Mouse (Mus musculus) midbrain, embryonic 11.5 days (tissue): ENCODE results near the gene Cfl2. TPM values are rescaled to one million over a fixed set of nuclear protein-coding genes. Genes with fewer than 3 reads are reported as not detected.
"Not testable (repeated sequence)": the region's sequence is repeated elsewhere in the genome, so short reads cannot be mapped to it uniquely, and the experiment has no call there.

Experiments
- ATAC-seq: fragments of 200-750 bp; cut with Nextera tagmentation; 2 replicates; pipeline ENCODE4 v1.8.0; 2017; ENCODE audit warnings: moderate TSS enrichment, moderate library complexity; ENCODE audit not compliant: low FRiP score
- DNase-seq: peaks from one replicate; pipeline ENCODE4 v3.0.0; 2015; ENCODE audit warnings: low spot score; ENCODE audit errors: missing footprints
- H3K27ac ChIP-seq: fragments of 300-500 bp; sonication (generic); 2 replicates; pipeline ENCODE4 v1.5.1; 2014; ENCODE audit warnings: low read depth, low read length
- H3K27me3 ChIP-seq: fragments of 300-500 bp; sonication (generic); 2 replicates; pipeline ENCODE4 v1.6.1; 2014; ENCODE audit warnings: mild to moderate bottlenecking, low read length, moderate library complexity, mixed read lengths; ENCODE audit not compliant: control insufficient read depth, insufficient read depth
- H3K36me3 ChIP-seq: fragments of 300-500 bp; sonication (generic); 2 replicates; pipeline ENCODE4 v1.6.1; 2014; ENCODE audit warnings: mild to moderate bottlenecking, low read length, moderate library complexity, mixed read lengths; ENCODE audit not compliant: control insufficient read depth, insufficient read depth
- H3K4me1 ChIP-seq: fragments of 300-500 bp; sonication (generic); 2 replicates; pipeline ENCODE4 v1.6.1; 2014; ENCODE audit warnings: low read length; ENCODE audit not compliant: control insufficient read depth, insufficient read depth
- H3K4me2 ChIP-seq: fragments of 300-500 bp; sonication (generic); 2 replicates; pipeline ENCODE4 v1.6.1; 2014; ENCODE audit warnings: mild to moderate bottlenecking, moderate library complexity
- H3K4me3 ChIP-seq: fragments of 300-500 bp; sonication (generic); 2 replicates; pipeline ENCODE4 v1.5.1; 2014; ENCODE audit warnings: low read depth, low read length
- H3K9ac ChIP-seq: fragments of 300-500 bp; sonication (generic); 2 replicates; pipeline ENCODE4 v1.6.1; 2014; ENCODE audit warnings: low read length
- H3K9me3 ChIP-seq: fragments of 300-500 bp; sonication (generic); 2 replicates; pipeline ENCODE4 v1.6.1; 2016; ENCODE audit warnings: low read length; ENCODE audit not compliant: control insufficient read depth
- WGBS: fragments of 180-500 bp; shearing (Covaris S2); extraction: QIAGEN DNeasy Blood & Tissue Kit; methylation state at CpG from one replicate; pipeline ENCODE4 v1.1.7; 2014; 5-methylcytosine and 5-hydroxymethylcytosine counted together
- polyA plus RNA-seq: library from polyadenylated mRNA; unstranded; fragments of >200 nt; fragmentation: Nextera tagmentation; extraction: Ambion mirVana; gene quantifications from 2 replicates; pipeline ENCODE4 v1.2.1, GENCODE M21; 2014

Cfl2 gene
- polyA plus RNA-seq, 1 experiment from 2014 or later = 278 TPM

- WGBS = 32% methylated on average over 11 of the region's 11 CpGs
- no peak overlapping the region; the same call in 1 of the 2 replicates for H3K27ac ChIP-seq
- peak; percentile 78 for ATAC-seq
- H3K9ac ChIP-seq = no peak overlapping the region; the same call in 1 of the 2 replicates
- H3K4me1 ChIP-seq = peaks cover 7% of the 10 kb centered on the region; the same call in 1 of the 2 replicates
- H3K4me3 ChIP-seq = peak overlapping the region; percentile 13; the same call in 1 of the 2 replicates
- H3K36me3 ChIP-seq = no peaks in the 10 kb centered on the region
- H3K9me3 ChIP-seq = no peaks in the 10 kb centered on the region
- H3K27me3 ChIP-seq = no peaks in the 10 kb centered on the region
- DNase-seq = peak; percentile 95
- peak overlapping the region; percentile 38 for H3K4me2 ChIP-seq
Measured at GRCm38 (mm10) chr12:54834925-54835447, 27.7 kb downstream of the Cfl2 start.

DNA sequence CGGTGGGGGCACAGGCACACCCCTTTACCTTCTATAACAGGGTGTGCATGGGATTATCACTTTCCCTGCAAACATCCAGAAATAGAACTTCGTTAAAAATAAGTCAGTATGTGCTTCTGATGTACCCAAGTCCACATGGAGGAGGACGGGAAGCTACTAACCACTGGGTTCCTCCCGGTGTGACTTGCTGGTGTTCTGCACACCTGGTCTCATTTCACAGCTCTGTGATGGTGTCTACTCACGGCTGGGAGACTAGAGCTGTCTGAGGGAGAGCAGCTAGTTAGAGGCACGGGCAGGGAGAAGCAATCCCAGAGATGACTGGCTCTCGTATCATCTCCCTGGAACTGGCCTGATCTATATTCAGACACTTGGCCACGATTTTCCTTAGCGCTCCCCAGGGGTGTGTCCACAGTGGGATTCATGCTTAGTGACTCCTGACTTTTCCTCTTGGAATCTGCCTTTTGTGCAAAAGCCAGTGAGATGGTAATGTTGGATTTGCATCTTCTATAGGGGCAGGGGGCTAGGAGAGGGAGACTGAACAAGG lies 28.7 kb downstream of the Cfl2 start:
- Histone ChIP-seq H3K4me3 (no peak overlapping the region), H3K4me1 (peaks cover 7% of the 10 kb centered on the region; the same call in 1 of the 2 replicates), H3K4me2 (no peak overlapping the region), H3K9me3 (no peaks in the 10 kb centered on the region), H3K27me3 (no peaks in the 10 kb centered on the region), H3K27ac (no peak overlapping the region), H3K36me3 (no peaks in the 10 kb centered on the region), H3K9ac (no peak overlapping the region)
- peak; percentile 67 for DNase-seq
- no peak for ATAC-seq
- WGBS = 71% methylated on average over 9 of the region's 9 CpGs

DNA sequence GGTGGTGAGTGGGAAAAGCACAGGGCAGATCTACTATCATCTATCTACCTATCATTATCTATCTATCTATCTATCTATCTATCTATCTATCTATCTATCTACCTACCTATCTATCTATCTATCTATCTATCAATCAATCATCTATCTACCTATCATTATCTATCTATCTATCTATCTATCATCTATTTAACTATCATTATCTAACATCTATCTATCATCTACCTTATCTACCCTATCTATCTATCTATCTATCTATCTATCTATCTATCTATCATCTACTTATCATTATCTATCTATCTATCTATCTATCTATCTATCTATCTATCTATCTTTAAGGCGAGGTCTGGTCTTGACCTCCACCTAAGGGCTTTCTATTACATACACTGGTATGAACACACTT lies 30.8 kb downstream of the Cfl2 start:
- not testable (repeated sequence) for H3K36me3 ChIP-seq, H3K4me1 ChIP-seq, H3K9ac ChIP-seq, H3K27me3 ChIP-seq, H3K4me2 ChIP-seq, ATAC-seq, DNase-seq, H3K27ac ChIP-seq, H3K9me3 ChIP-seq, H3K4me3 ChIP-seq
- WGBS = 78% methylated on average over 1 of the region's 1 CpGs

GRCm38 (mm10) chr12:54830574-54830973 lies 32.1 kb downstream of the Cfl2 start:
- Histone ChIP-seq H3K9me3 (no peaks in the 10 kb centered on the region), H3K27me3 (no peaks in the 10 kb centered on the region), H3K9ac (no peak overlapping the region), H3K4me2 (no peak overlapping the region), H3K4me1 (peaks cover 7% of the 10 kb centered on the region; the same call in 1 of the 2 replicates), H3K36me3 (no peaks in the 10 kb centered on the region), H3K4me3 (no peak overlapping the region), H3K27ac (no peak overlapping the region)
- WGBS = 18% methylated on average over 6 of the region's 6 CpGs
- ATAC-seq = peak; percentile 70; the same call in 1 of the 2 replicates
- peak; percentile 97 for DNase-seq

DNA sequence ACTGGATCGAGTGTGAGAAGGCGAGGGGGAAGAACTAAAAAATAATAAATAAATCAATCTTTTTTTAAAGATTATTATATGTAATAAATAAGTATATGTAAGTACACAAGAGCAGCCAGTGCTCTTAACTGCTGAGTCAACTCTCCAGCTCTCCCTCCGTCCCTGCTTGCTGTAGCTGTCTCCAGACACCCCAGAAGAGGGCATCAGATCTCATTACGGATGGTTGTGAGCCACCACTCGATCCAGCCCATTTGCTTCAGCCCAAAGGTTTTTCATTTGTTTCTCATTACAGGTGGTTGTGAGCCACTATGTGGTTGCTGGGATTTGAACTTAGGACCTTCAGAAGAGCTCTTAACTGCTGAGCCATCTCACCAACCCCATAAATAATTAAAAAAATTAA lies 32.8 kb downstream of the Cfl2 start:
- Histone ChIP-seq H3K36me3 (no peaks in the 10 kb centered on the region), H3K4me1 (peaks cover 2% of the 10 kb centered on the region; the same call in 1 of the 2 replicates), H3K27ac (no peak overlapping the region), H3K27me3 (no peaks in the 10 kb centered on the region), H3K4me2 (no peak overlapping the region), H3K9ac (no peak overlapping the region), H3K9me3 (no peaks in the 10 kb centered on the region), H3K4me3 (no peak overlapping the region)
- 58% methylated on average over 5 of the region's 5 CpGs for WGBS
- ATAC-seq = no peak
- DNase-seq = no peak

- Histone ChIP-seq H3K36me3 (no peaks in the 10 kb centered on the region), H3K4me3 (no peak overlapping the region), H3K4me1 (no peaks in the 10 kb centered on the region), H3K27ac (no peak overlapping the region), H3K9me3 (no peaks in the 10 kb centered on the region), H3K9ac (no peak overlapping the region), H3K27me3 (no peaks in the 10 kb centered on the region), H3K4me2 (no peak overlapping the region)
- WGBS = 53% methylated on average over 1 of the region's 1 CpGs
- ATAC-seq (no peak), DNase-seq (peak; percentile 17)
Measured at GRCm38 (mm10) chr12:54828043-54828442, 34.6 kb downstream of the Cfl2 start.

- Histone ChIP-seq H3K27ac (no peak overlapping the region), H3K4me1 (no peaks in the 10 kb centered on the region), H3K4me2 (no peak overlapping the region), H3K27me3 (no peaks in the 10 kb centered on the region), H3K36me3 (no peaks in the 10 kb centered on the region), H3K9ac (no peak overlapping the region), H3K9me3 (no peaks in the 10 kb centered on the region), H3K4me3 (no peak overlapping the region)
- DNase-seq (no peak), ATAC-seq (no peak)
- 100% methylated on average over 3 of the region's 3 CpGs for WGBS
Measured at GRCm38 (mm10) chr12:54825202-54825601, 37.5 kb downstream of the Cfl2 start.

DNA sequence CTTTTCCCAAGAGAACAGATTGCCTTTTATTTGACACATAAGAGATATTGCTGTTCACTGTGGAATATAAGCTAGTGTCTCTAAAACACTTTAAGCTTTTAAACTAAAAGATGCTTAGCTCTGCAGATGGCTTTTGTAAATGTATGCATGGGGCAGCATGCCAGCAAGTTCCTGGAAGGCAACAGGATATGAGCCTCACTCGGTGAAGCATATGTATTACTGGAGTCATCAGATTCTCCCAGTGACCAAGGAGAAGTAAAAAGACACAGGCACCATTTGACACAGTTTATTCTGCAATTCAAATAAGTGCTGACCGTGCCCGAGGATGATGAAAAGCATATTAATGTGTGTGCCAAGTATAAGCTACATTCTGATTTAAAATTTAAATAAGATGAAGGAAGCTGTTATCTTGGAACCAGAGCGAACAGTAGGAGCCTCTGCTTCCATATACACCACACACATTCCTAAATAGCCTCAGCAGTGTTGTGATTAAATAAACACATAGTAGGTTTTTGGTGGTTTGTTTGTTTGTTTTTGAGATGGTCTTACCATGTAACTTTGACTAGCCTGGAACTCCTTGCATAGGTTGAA lies 39.7 kb downstream of the Cfl2 start:
- Histone ChIP-seq H3K9me3 (no peaks in the 10 kb centered on the region), H3K27ac (no peak overlapping the region), H3K36me3 (no peaks in the 10 kb centered on the region), H3K27me3 (no peaks in the 10 kb centered on the region), H3K4me1 (no peaks in the 10 kb centered on the region), H3K4me2 (no peak overlapping the region), H3K9ac (no peak overlapping the region), H3K4me3 (no peak overlapping the region)
- DNase-seq = peak; percentile 31
- no peak for ATAC-seq
- WGBS = 76% methylated on average over 4 of the region's 4 CpGs

DNA sequence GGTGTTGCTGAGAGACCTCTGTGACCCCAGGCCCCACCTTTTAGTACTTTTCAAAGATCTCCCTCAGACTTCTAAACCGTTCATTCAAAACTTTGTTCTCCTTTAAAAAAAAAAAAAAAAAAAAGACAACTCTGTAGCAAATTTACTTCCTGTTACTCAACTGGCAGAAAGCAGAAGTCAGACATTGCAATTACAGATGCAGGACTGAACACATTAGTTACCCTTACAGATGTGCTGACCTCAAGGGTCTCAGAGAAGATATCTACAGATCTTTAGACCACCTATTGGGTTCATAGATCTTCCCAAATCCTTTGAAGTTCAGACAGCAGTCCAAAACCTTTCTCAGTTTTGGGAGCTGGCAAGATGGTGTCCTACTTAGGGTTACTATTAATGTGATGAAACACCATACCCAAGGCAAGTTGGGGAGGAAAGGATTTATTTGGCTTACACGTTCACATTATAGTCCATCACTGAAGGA lies 42.0 kb downstream of the Cfl2 start:
- ATAC-seq = no peak
- no peak overlapping the region for H3K27ac ChIP-seq
- no peak overlapping the region for H3K4me2 ChIP-seq
- no peak overlapping the region for H3K4me3 ChIP-seq
- no peaks in the 10 kb centered on the region for H3K36me3 ChIP-seq
- WGBS = 48% methylated on average over 2 of the region's 2 CpGs
- no peaks in the 10 kb centered on the region for H3K27me3 ChIP-seq
- H3K9me3 ChIP-seq = no peaks in the 10 kb centered on the region
- H3K9ac ChIP-seq = no peak overlapping the region
- peak; percentile 62 for DNase-seq
- H3K4me1 ChIP-seq = no peaks in the 10 kb centered on the region
